8 mouse cellular contexts compared by ENCODE assay signal in the genomic region with DNA sequence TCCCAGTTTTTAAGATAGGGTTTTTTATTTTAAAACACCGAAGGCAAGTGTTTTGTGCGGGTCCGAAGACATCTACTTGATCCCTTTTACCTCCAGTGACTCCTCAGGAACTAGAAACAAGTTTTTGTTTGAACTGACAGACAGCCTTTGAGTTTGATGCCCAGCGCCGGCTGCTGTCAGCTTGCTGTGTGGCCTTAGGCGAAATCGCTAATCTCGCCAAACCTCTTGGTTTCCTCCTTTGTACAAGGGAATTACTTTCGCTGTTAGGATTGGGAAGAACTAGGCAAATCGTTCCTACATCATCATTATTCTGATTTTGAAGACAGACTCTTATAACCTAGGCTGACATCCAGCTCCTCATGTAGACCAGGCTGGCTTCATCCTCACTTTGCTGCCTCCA. TPM values are rescaled to one million over a fixed set of nuclear protein-coding genes. Genes with fewer than 3 reads are reported as not detected.
DNase-seq lines count a peak whose midpoint lies in the region; TF ChIP-seq lines count a peak whose summit lies in the region.

No protein-coding gene starts in this region.

- TF ChIP-seq CTCF in cortical plate, adult 2 months (IDR thresholded peaks at IDR 0.05; ENCODE audit: extremely low read depth, insufficient read depth, low read length), result no peak

- no peak for TF ChIP-seq POLR2A in cortical plate, adult 2 months (IDR thresholded peaks at IDR 0.05; ENCODE audit: extremely low read depth, insufficient read depth, low read length)

- H3K4me3 ChIP-seq in cortical plate, adult 2 months (ENCODE audit: insufficient read depth, low read length), result peak overlapping the region; percentile 50

- no peak overlapping the region for H3K27ac ChIP-seq in cortical plate, adult 2 months (ENCODE audit: insufficient read depth, low read length)

- intact Hi-C loops in left cerebral cortex, postnatal 4 days (cut with DNase I), result no loop called here
- intact Hi-C loops in left cerebral cortex, postnatal 36 days (cut with DNase I), result no loop called here
- intact Hi-C loops in heart, postnatal 10 days (cut with DNase I), result loop anchor here (5.0 kb wide), 1 partner anchor 180 kb away; a partner anchor contains a TSS

- peak; percentile 36 for DNase-seq in left cerebral cortex, postnatal 4 days
- no peak for DNase-seq in left cerebral cortex, postnatal 36 days (ENCODE audit: low spot score in 2 of 2)
- DNase-seq in heart, postnatal 10 days, result peak; percentile 37 to 41
- DNase-seq in liver, result peak; percentile 54
- DNase-seq in retina, embryonic 14.5 days (ENCODE audit: low spot score), result peak; percentile 38
- no peak for DNase-seq in natural killer cell, adult 2 months (ENCODE audit: low spot score in 2 of 2)
- DNase-seq in adrenal gland, adult 18-20 months (ENCODE audit: low spot score in 2 of 2), result no peak

- 0 out of 2 replicates have a peak, but pooled peaks cover 2% of the 10 kb centered on the region for H3K4me1 ChIP-seq in cortical plate, adult 2 months (ENCODE audit: control insufficient read depth, insufficient read depth, low read length)

RNA-seq across cellular contexts. Expression of a gene that starts 1.1 kb away (rescaled TPM):
- total RNA-seq in left cerebral cortex, postnatal 4 days (2021), result 100 to 1,000 TPM; 185 to 186 TPM
- total RNA-seq in left cerebral cortex, postnatal 36 days (2021), result 100 to 1,000 TPM; 113 to 121 TPM
- polyA plus RNA-seq in cortical plate, adult 2 months (2012; rRNA removed), result 77.3 and 80.3 TPM in 2 replicates
- 10 to 100 TPM; 55.6 to 59.8 TPM for total RNA-seq in heart, postnatal 10 days (2021)
- total RNA-seq in adrenal gland, adult 18-20 months (2021), result 10 to 100 TPM; 63.3 to 81.0 TPM

RNA-seq across cellular contexts. Expression of a gene that starts 24.4 kb away (rescaled TPM):
- 1 to 10 TPM; 7.0 to 9.9 TPM for total RNA-seq in left cerebral cortex, postnatal 4 days (2021)
- 10 to 100 TPM; 21.5 to 22.7 TPM for total RNA-seq in left cerebral cortex, postnatal 36 days (2021)
- polyA plus RNA-seq in cortical plate, adult 2 months (2012; rRNA removed), result 27.6 and 29.1 TPM in 2 replicates
- total RNA-seq in heart, postnatal 10 days (2021), result 1 to 10 TPM; 6.8 to 7.9 TPM
- total RNA-seq in adrenal gland, adult 18-20 months (2021), result 10 to 100 TPM; 20.1 to 24.1 TPM

RNA-seq across cellular contexts. Expression of a gene that starts 24.5 kb away (rescaled TPM):
- total RNA-seq in left cerebral cortex, postnatal 4 days (2021), result 10 to 100 TPM; 56.7 to 58.7 TPM
- total RNA-seq in left cerebral cortex, postnatal 36 days (2021), result 10 to 100 TPM; 48.9 to 49.1 TPM
- polyA plus RNA-seq in cortical plate, adult 2 months (2012; rRNA removed), result 50.4 and 53.2 TPM in 2 replicates
- total RNA-seq in heart, postnatal 10 days (2021), result 10 to 100 TPM; 45.7 to 45.8 TPM
- total RNA-seq in adrenal gland, adult 18-20 months (2021), result 10 to 100 TPM; 51.4 to 64.4 TPM

Comparison
In these comparisons a context has a peak if more than half of its experiments do, and no peak if none do; other contexts are left out.
1. DNase-seq: peak in left cerebral cortex, postnatal 4 days (single experiment), heart, postnatal 10 days (2 of 2), liver (single experiment) and retina, embryonic 14.5 days (single experiment); none in left cerebral cortex, postnatal 36 days (0 of 2), natural killer cell, adult 2 months (0 of 2) and adrenal gland, adult 18-20 months (0 of 2).